Comparison of ENCODE assay signal across 20 mouse cellular contexts in genomic region chr9:45010461-45010860, GRCm38 (mm10). TPM values are rescaled to one million over a fixed set of nuclear protein-coding genes. Genes with fewer than 3 reads are reported as not detected.
DNase-seq lines count a peak whose midpoint lies in the region; ATAC-seq and TF ChIP-seq lines count a peak whose summit lies in the region.
"Had no signal": no experiment of that assay in that cellular context is flagged by ENCODE, and none has a peak within 500 bp of the region (broad histone marks: within the 10 kb centered on the region; RNA-seq: fewer than 3 reads in every experiment).

No protein-coding gene starts in this region.

- no peak for TF ChIP-seq CTCF in kidney, adult 2 months (conservative IDR thresholded peaks at IDR 0.05; ENCODE audit: insufficient read depth, insufficient read length, low read depth, low read length)
- no peak for TF ChIP-seq CTCF in MEL (IDR thresholded peaks at IDR 0.05 in 2 of 3, conservative IDR thresholded peaks at IDR 0.05 in 1 of 3; ENCODE audit: control insufficient read depth in 1 of 3, insufficient read depth in 1 of 3, low read depth in 2 of 3, low read length in 3 of 3, poor library complexity in 1 of 3, severe bottlenecking in 1 of 3)
- no peak for TF ChIP-seq CTCF in thymus, adult 2 months (IDR thresholded peaks at IDR 0.05; ENCODE audit: borderline replicate concordance, control insufficient read depth, extremely low read depth, insufficient read depth, low read length, poor library complexity)

- H3K36me3 ChIP-seq in kidney, adult 2 months (ENCODE audit: control insufficient read depth, insufficient read depth, low read length): no peaks in the 10 kb centered on the region
- H3K36me3 ChIP-seq in MEL (ENCODE audit: control insufficient read depth in 1 of 2, insufficient read depth in 2 of 2, low read length in 2 of 2): peaks cover 0 to 4% of the 10 kb centered on the region in 2 experiments; a peak in 2 of 4 replicates
- H3K36me3 ChIP-seq in thymus, adult 2 months (ENCODE audit: control insufficient read depth, insufficient read depth, low read length): peaks cover 16% of the 10 kb centered on the region
- H3K36me3 ChIP-seq: hindbrain, embryonic 15.5 days; liver, embryonic 13.5 days; midbrain, embryonic 10.5 days had no signal

- H3K9ac ChIP-seq in MEL (ENCODE audit: control insufficient read depth, low read depth, low read length, poor library complexity, severe bottlenecking): no peak overlapping the region
- H3K9ac ChIP-seq: hindbrain, embryonic 15.5 days; liver, embryonic 13.5 days had no signal

- H3K4me1 ChIP-seq in kidney, adult 2 months (ENCODE audit: control insufficient read depth, insufficient read depth, low read length): no peaks in the 10 kb centered on the region
- peaks cover 0 to 4% of the 10 kb centered on the region in 2 experiments; a peak in 1 of 4 replicates for H3K4me1 ChIP-seq in MEL (ENCODE audit: control insufficient read depth in 1 of 2, insufficient read depth in 2 of 2, low read length in 2 of 2)
- H3K4me1 ChIP-seq in thymus, adult 2 months (replicated peaks; ENCODE audit: control insufficient read depth, insufficient read depth, low read length): peaks cover 30% of the 10 kb centered on the region
- H3K4me1 ChIP-seq: hindbrain, embryonic 15.5 days; liver, embryonic 13.5 days; midbrain, embryonic 10.5 days had no signal

- no peak overlapping the region for H3K27ac ChIP-seq in kidney, adult 2 months (ENCODE audit: insufficient read depth, low read depth, low read length)
- no peak overlapping the region; the same call in 1 of the 2 replicates for H3K27ac ChIP-seq in MEL (ENCODE audit: control insufficient read depth, low read depth, low read length)
- peak overlapping the region; percentile 77 for H3K27ac ChIP-seq in thymus, adult 2 months (ENCODE audit: control insufficient read depth, insufficient read depth, low read length)
- H3K27ac ChIP-seq: hindbrain, embryonic 15.5 days; liver, embryonic 13.5 days; midbrain, embryonic 10.5 days had no signal

- no peak for TF ChIP-seq EP300 in MEL (IDR thresholded peaks at IDR 0.05; ENCODE audit: low read depth in 1 of 2, low read length in 2 of 2)

- TF ChIP-seq POLR2A in kidney, adult 2 months (IDR thresholded peaks at IDR 0.05; ENCODE audit: low read depth, low read length): no peak
- no peak for TF ChIP-seq POLR2A in MEL (IDR thresholded peaks at IDR 0.05; ENCODE audit: control insufficient read depth in 1 of 2, insufficient read depth in 1 of 2, low read depth in 1 of 2, low read length in 2 of 2, poor library complexity in 1 of 2)
- no peak for TF ChIP-seq POLR2A in thymus, adult 2 months (IDR thresholded peaks at IDR 0.05; ENCODE audit: control insufficient read depth, extremely low read depth, insufficient read depth, low read length, poor library complexity)

- DNase-seq in kidney, postnatal 4 days: peak; percentile 25 to 27
- DNase-seq in kidney, adult 2 months: no peak
- peak; percentile 85 for DNase-seq in CD4-positive, CD25-positive, alpha-beta regulatory T cell, adult 2 months (ENCODE audit: low read depth, low spot score)
- peak; percentile 62 for DNase-seq in MEL (ENCODE audit: low read depth, low spot score)
- peak; percentile 81 for DNase-seq in thymus, adult 2 months
- no peak for DNase-seq in left cerebral cortex, adult 9 months (ENCODE audit: low spot score in 2 of 2)
- no peak for DNase-seq in kidney, adult 18-20 months
- DNase-seq: cerebellum, postnatal 36 days; heart, adult 18-20 months; liver, embryonic 13.5 days; lung, postnatal 14 days had no signal

- no peaks in the 10 kb centered on the region for H3K79me2 ChIP-seq in MEL (ENCODE audit: control insufficient read depth, insufficient read depth, low read length, poor library complexity)

- no peaks in the 10 kb centered on the region for H3K27me3 ChIP-seq in kidney, adult 2 months (replicated peaks; ENCODE audit: control insufficient read depth, insufficient read depth, low read length)
- H3K27me3 ChIP-seq in MEL (ENCODE audit: control insufficient read depth in 1 of 2, insufficient read depth in 2 of 2, low read length in 2 of 2): no peaks in the 10 kb centered on the region
- no peaks in the 10 kb centered on the region for H3K27me3 ChIP-seq in thymus, adult 2 months (ENCODE audit: control insufficient read depth, insufficient read depth, low read length)
- H3K27me3 ChIP-seq: hindbrain, embryonic 15.5 days had no signal

- H3K4me3 ChIP-seq in kidney, adult 2 months (ENCODE audit: insufficient read depth, low read depth, low read length): no peak overlapping the region
- no peak overlapping the region for H3K4me3 ChIP-seq in MEL (ENCODE audit: control insufficient read depth in 1 of 2, insufficient read depth in 1 of 2, low read depth in 2 of 2, low read length in 2 of 2)
- H3K4me3 ChIP-seq in thymus, adult 2 months (ENCODE audit: control insufficient read depth, insufficient read depth, low read length): no peak overlapping the region
- H3K4me3 ChIP-seq: hindbrain, embryonic 15.5 days; liver, embryonic 13.5 days; midbrain, embryonic 10.5 days had no signal

- 73% methylated on average over 4 of the region's 4 CpGs for WGBS in kidney, adult 2 months
- WGBS in thymus, adult 2 months: 7% methylated on average over 4 of the region's 4 CpGs

- no peak for TF ChIP-seq RAD21 in MEL (IDR thresholded peaks at IDR 0.05; ENCODE audit: low read depth, low read length)

- H3K9me3 ChIP-seq in MEL (replicated peaks; ENCODE audit: insufficient read depth, low read length): no peaks in the 10 kb centered on the region
- H3K9me3 ChIP-seq: hindbrain, embryonic 15.5 days; liver, embryonic 13.5 days; midbrain, embryonic 10.5 days had no signal

- ATAC-seq in megakaryocyte, adult 5-6 weeks (ENCODE audit: poor library complexity, severe bottlenecking): no peak

TF ChIP-seq in MEL, 35 proteins besides CTCF, POLR2A, EP300 and RAD21:
- TF ChIP-seq GATA1 (IDR thresholded peaks at IDR 0.05; ENCODE audit: low read depth, low read length) (peak; percentile 27; the same call in 1 of the 2 replicates), MAFK (IDR thresholded peaks at IDR 0.05; ENCODE audit: borderline replicate concordance, low read depth, low read length) (no peak), ZNF384 (IDR thresholded peaks at IDR 0.05; ENCODE audit: low read depth, low read length) (no peak), TBP (IDR thresholded peaks at IDR 0.05; ENCODE audit: low read depth, low read length) (no peak), MAZ (IDR thresholded peaks at IDR 0.05; ENCODE audit: low read depth, low read length) (0 out of 2 replicates have a peak, but pooled peaks have one; percentile 46), SIN3A (IDR thresholded peaks at IDR 0.05; ENCODE audit: low read length) (no peak), MEF2A (IDR thresholded peaks at IDR 0.05; ENCODE audit: extremely low read depth, insufficient replicate concordance, low read depth, low read length, poor library complexity, severe bottlenecking) (no peak), E2F4 (IDR thresholded peaks at IDR 0.05; ENCODE audit: borderline replicate concordance, low read depth, low read length) (no peak), KAT2A (conservative IDR thresholded peaks at IDR 0.05; ENCODE audit: low read depth, low read length) (no peak), MAX (IDR thresholded peaks at IDR 0.05; ENCODE audit: low read length) (no peak), BHLHE40 (IDR thresholded peaks at IDR 0.05; ENCODE audit: borderline replicate concordance, low read depth, low read length) (no peak)

RNA-seq across cellular contexts. Expression of gene Cd3e, which starts 1.0 kb away (rescaled TPM):
- polyA plus RNA-seq in kidney, adult 2 months (2012; rRNA removed): 0.52 and 3.6 TPM in 2 replicates
- total RNA-seq in MEL (2012; rRNA removed): not detected in 2 replicates
- polyA plus RNA-seq in MEL (2012; ENCODE audit: insufficient read depth in 1 of 2, insufficient read length in 2 of 2, low read depth in 1 of 2, low replicate concordance in 2 of 2, missing spikeins in 1 of 2): not detected
- 343 and 451 TPM in 2 replicates for polyA plus RNA-seq in thymus, adult 2 months (2012; rRNA removed)
- 3.5 and 5.8 TPM in 2 replicates for total RNA-seq in megakaryocyte, adult 5-6 weeks (2015)
- 0.73 and 4.1 TPM in 2 replicates for total RNA-seq in megakaryocyte, adult 5-6 weeks (2017)
- total RNA-seq: gastrocnemius, adult 8-10 months; layer of hippocampus, adult 18-20 months had no signal
- polyA plus RNA-seq: forebrain, embryonic 11.5 days; kidney, embryonic 14.5 days; limb, embryonic 11.5 days; liver, embryonic 13.5 days; midbrain, embryonic 10.5 days had no signal

RNA-seq across cellular contexts. Expression of gene Cd3d, which starts 28.9 kb away (rescaled TPM):
- polyA plus RNA-seq in kidney, adult 2 months (2012; rRNA removed): 0.19 and 2.9 TPM in 2 replicates
- 0.10 TPM in 1 of 2 replicates, not detected in the other for total RNA-seq in MEL (2012; rRNA removed)
- not detected for polyA plus RNA-seq in MEL (2012; ENCODE audit: insufficient read depth in 1 of 2, insufficient read length in 2 of 2, low read depth in 1 of 2, low replicate concordance in 2 of 2, missing spikeins in 1 of 2)
- 214 and 262 TPM in 2 replicates for polyA plus RNA-seq in thymus, adult 2 months (2012; rRNA removed)
- total RNA-seq in megakaryocyte, adult 5-6 weeks (2015): 2.3 and 6.8 TPM in 2 replicates
- 2.1 and 6.3 TPM in 2 replicates for total RNA-seq in megakaryocyte, adult 5-6 weeks (2017)
- total RNA-seq: gastrocnemius, adult 8-10 months; layer of hippocampus, adult 18-20 months had no signal
- polyA plus RNA-seq: embryonic facial prominence, embryonic 14.5 days; forebrain, embryonic 11.5 days; hindbrain, embryonic 15.5 days; kidney, embryonic 14.5 days; limb, embryonic 11.5 days; liver, embryonic 13.5 days; midbrain, embryonic 10.5 days had no signal

RNA-seq across cellular contexts. Expression of gene Mpzl2, which starts 29.1 kb away (rescaled TPM):
- 18.8 TPM in 2 replicates for polyA plus RNA-seq in kidney, adult 2 months (2012; rRNA removed)
- total RNA-seq in MEL (2012; rRNA removed): 0.08 and 0.16 TPM in 2 replicates
- under 1 TPM in 1 of 2 experiments, not detected in 1; 0.39 TPM for polyA plus RNA-seq in MEL (2012; ENCODE audit: insufficient read depth in 1 of 2, insufficient read length in 2 of 2, low read depth in 1 of 2, low replicate concordance in 2 of 2, missing spikeins in 1 of 2)
- polyA plus RNA-seq in thymus, adult 2 months (2012; rRNA removed): 10.1 and 11.6 TPM in 2 replicates
- total RNA-seq in megakaryocyte, adult 5-6 weeks (2015): not detected in 2 replicates
- 0.04 TPM in 1 of 2 replicates, not detected in the other for total RNA-seq in megakaryocyte, adult 5-6 weeks (2017)

RNA-seq across cellular contexts. Expression of gene Cd3g, which starts 30.2 kb away (rescaled TPM):
- 0.57 and 3.2 TPM in 2 replicates for polyA plus RNA-seq in kidney, adult 2 months (2012; rRNA removed)
- total RNA-seq in MEL (2012; rRNA removed): 0.35 and 0.42 TPM in 2 replicates
- under 1 TPM in 1 of 2 experiments, not detected in 1; 0.47 TPM for polyA plus RNA-seq in MEL (2012; ENCODE audit: insufficient read depth in 1 of 2, insufficient read length in 2 of 2, low read depth in 1 of 2, low replicate concordance in 2 of 2, missing spikeins in 1 of 2)
- polyA plus RNA-seq in thymus, adult 2 months (2012; rRNA removed): 183 and 216 TPM in 2 replicates
- 6.2 and 11.0 TPM in 2 replicates for total RNA-seq in megakaryocyte, adult 5-6 weeks (2015)
- 14.8 and 17.2 TPM in 2 replicates for total RNA-seq in megakaryocyte, adult 5-6 weeks (2017)
- total RNA-seq: gastrocnemius, adult 8-10 months; layer of hippocampus, adult 18-20 months had no signal
- polyA plus RNA-seq: forebrain, embryonic 11.5 days; hindbrain, embryonic 15.5 days; kidney, embryonic 14.5 days; midbrain, embryonic 10.5 days had no signal

RNA-seq across cellular contexts. Expression of gene Mpzl3, which starts 44.5 kb away (rescaled TPM):
- 2.6 TPM in 2 replicates for polyA plus RNA-seq in kidney, adult 2 months (2012; rRNA removed)
- total RNA-seq in MEL (2012; rRNA removed): not detected in 2 replicates
- not detected for polyA plus RNA-seq in MEL (2012; ENCODE audit: insufficient read depth in 1 of 2, insufficient read length in 2 of 2, low read depth in 1 of 2, low replicate concordance in 2 of 2, missing spikeins in 1 of 2)
- 5.3 and 7.3 TPM in 2 replicates for polyA plus RNA-seq in thymus, adult 2 months (2012; rRNA removed)
- total RNA-seq in megakaryocyte, adult 5-6 weeks (2015): 2.0 and 2.5 TPM in 2 replicates
- 2.9 and 3.8 TPM in 2 replicates for total RNA-seq in megakaryocyte, adult 5-6 weeks (2017)

Comparison
In these comparisons a context has a peak if more than half of its experiments do, and no peak if none do; other contexts are left out.
1. DNase-seq: peak in kidney, postnatal 4 days (2 of 2), CD4-positive, CD25-positive, alpha-beta regulatory T cell, adult 2 months (single experiment), MEL (single experiment) and thymus, adult 2 months (single experiment); none in kidney, adult 2 months (single experiment), left cerebral cortex, adult 9 months (0 of 2) and kidney, adult 18-20 months (single experiment).
2. RNA of gene Cd3e, which starts 1.0 kb away (polyA plus RNA-seq): 343 to 451 TPM in thymus, adult 2 months; 0.52 to 3.6 TPM in kidney, adult 2 months and not detected in MEL; every median in the first group is over 10 times any median in the second.
3. RNA of gene Cd3d, which starts 28.9 kb away (polyA plus RNA-seq): 214 to 262 TPM in thymus, adult 2 months; 0.19 to 2.9 TPM in kidney, adult 2 months and not detected in MEL; every median in the first group is over 10 times any median in the second.